Mouse (Mus musculus) heart, embryonic 16.5 days (tissue): ENCODE results near the gene Tmprss11c. TPM values are rescaled to one million over a fixed set of nuclear protein-coding genes. Genes with fewer than 3 reads are reported as not detected.

Experiments used
- ATAC-seq: fragments of 200-750 bp; cut with Nextera tagmentation; replicated peaks from 2 replicates; pipeline ENCODE4 v1.8.0; 2017; ENCODE audit warnings: moderate number of reproducible peaks; ENCODE audit not compliant: insufficient read depth, low FRiP score; ENCODE audit errors: extremely low read depth
- H3K27ac ChIP-seq: fragments of 300-500 bp; sonication (generic); 2 replicates; pipeline ENCODE4 v1.5.1; 2014; ENCODE audit warnings: mild to moderate bottlenecking, low read length, control low read depth, moderate library complexity
- H3K27me3 ChIP-seq: fragments of 300-500 bp; sonication (generic); 2 replicates; pipeline ENCODE4 v1.6.1; 2014; ENCODE audit warnings: low read length, mixed read lengths; ENCODE audit not compliant: control insufficient read depth, insufficient read depth
- H3K36me3 ChIP-seq: fragments of 300-500 bp; sonication (generic); 2 replicates; pipeline ENCODE4 v1.6.1; 2014; ENCODE audit not compliant: control insufficient read depth, insufficient read depth
- H3K4me1 ChIP-seq: fragments of 300-500 bp; sonication (generic); 2 replicates; pipeline ENCODE4 v1.6.1; 2014; ENCODE audit warnings: low read length, mixed read lengths; ENCODE audit not compliant: control insufficient read depth, insufficient read depth
- H3K4me2 ChIP-seq: fragments of 300-500 bp; sonication (generic); 2 replicates; pipeline ENCODE4 v1.6.1; 2014; ENCODE audit warnings: low read depth, mild to moderate bottlenecking, control low read depth, low read length
- H3K4me3 ChIP-seq: fragments of 300-500 bp; sonication (generic); 2 replicates; pipeline ENCODE4 v1.5.1; 2014; ENCODE audit warnings: mild to moderate bottlenecking, control low read depth, low read length
- H3K9ac ChIP-seq: fragments of 300-500 bp; sonication (generic); 2 replicates; pipeline ENCODE4 v1.6.1; 2014; ENCODE audit warnings: low read length, control low read depth
- H3K9me3 ChIP-seq: fragments of 300-500 bp; sonication (generic); replicated peaks from 2 replicates; pipeline ENCODE4 v1.6.1; 2016; ENCODE audit warnings: low read length; ENCODE audit not compliant: control insufficient read depth
- WGBS: fragments of 180-500 bp; shearing (Covaris S2); extraction: QIAGEN DNeasy Blood & Tissue Kit; methylation state at CpG from one replicate; pipeline ENCODE4 v1.1.7; 2014; 5-methylcytosine and 5-hydroxymethylcytosine counted together
- polyA plus RNA-seq: library from polyadenylated mRNA; unstranded; fragments of >200 nt; fragmentation: Nextera tagmentation; extraction: Ambion mirVana; gene quantifications from 2 replicates; pipeline ENCODE4 v1.2.1, GENCODE M21; 2015

Tmprss11c gene
- polyA plus RNA-seq, 1 experiment from 2014 or later: not detected

- Histone ChIP-seq H3K9me3 (no peaks in the 10 kb centered on the region), H3K4me2 (no peak overlapping the region), H3K4me1 (no peaks in the 10 kb centered on the region), H3K4me3 (no peak overlapping the region), H3K9ac (no peak overlapping the region), H3K27me3 (no peaks in the 10 kb centered on the region), H3K36me3 (no peaks in the 10 kb centered on the region), H3K27ac (no peak overlapping the region)
- 13% methylated on average over 4 of the region's 4 CpGs for WGBS
- ATAC-seq: no peak; the same call in 1 of the 2 replicates
These were observed 97.8 kb downstream of the Tmprss11c start for GRCm38 (mm10) chr5:86191356-86191755.

- H3K9ac ChIP-seq: no peak overlapping the region
- H3K9me3 ChIP-seq: no peaks in the 10 kb centered on the region
- H3K36me3 ChIP-seq: no peaks in the 10 kb centered on the region
- ATAC-seq: no peak; the same call in 1 of the 2 replicates
- WGBS: 25% methylated on average over 5 of the region's 5 CpGs
- H3K4me2 ChIP-seq: no peak overlapping the region
- no peaks in the 10 kb centered on the region for H3K27me3 ChIP-seq
- no peak overlapping the region for H3K27ac ChIP-seq
- no peak overlapping the region for H3K4me3 ChIP-seq
- no peaks in the 10 kb centered on the region for H3K4me1 ChIP-seq
These were observed 98.3 kb downstream of the Tmprss11c start for GRCm38 (mm10) chr5:86190770-86191169.

DNA sequence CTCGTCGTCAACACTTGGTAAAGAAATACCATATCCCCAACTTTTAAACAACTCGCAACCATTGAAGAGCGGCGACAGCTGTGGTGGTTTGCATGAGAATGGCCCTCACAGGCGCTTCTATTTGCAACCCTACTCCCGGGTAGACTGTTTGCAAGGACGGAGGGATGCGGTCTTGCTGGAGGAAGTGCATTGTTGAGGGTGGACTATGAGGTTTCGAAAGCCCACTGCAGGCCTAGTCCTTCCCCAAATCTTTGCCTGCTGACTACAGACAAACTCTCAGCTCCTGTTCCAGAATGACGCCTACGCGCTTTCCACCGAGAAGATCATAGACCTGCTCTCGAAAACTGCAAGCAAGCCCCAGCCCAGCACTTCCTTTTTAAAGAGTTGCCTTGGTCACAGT lies 98.8 kb downstream of the Tmprss11c start:
- WGBS: 49% methylated on average over 15 of the region's 15 CpGs
- H3K4me2 ChIP-seq: no peak overlapping the region
- H3K9me3 ChIP-seq: no peaks in the 10 kb centered on the region
- H3K27me3 ChIP-seq: no peaks in the 10 kb centered on the region
- no peak overlapping the region for H3K4me3 ChIP-seq
- no peak overlapping the region for H3K9ac ChIP-seq
- ATAC-seq: no peak
- H3K36me3 ChIP-seq: no peaks in the 10 kb centered on the region
- no peak overlapping the region for H3K27ac ChIP-seq
- H3K4me1 ChIP-seq: no peaks in the 10 kb centered on the region

DNA sequence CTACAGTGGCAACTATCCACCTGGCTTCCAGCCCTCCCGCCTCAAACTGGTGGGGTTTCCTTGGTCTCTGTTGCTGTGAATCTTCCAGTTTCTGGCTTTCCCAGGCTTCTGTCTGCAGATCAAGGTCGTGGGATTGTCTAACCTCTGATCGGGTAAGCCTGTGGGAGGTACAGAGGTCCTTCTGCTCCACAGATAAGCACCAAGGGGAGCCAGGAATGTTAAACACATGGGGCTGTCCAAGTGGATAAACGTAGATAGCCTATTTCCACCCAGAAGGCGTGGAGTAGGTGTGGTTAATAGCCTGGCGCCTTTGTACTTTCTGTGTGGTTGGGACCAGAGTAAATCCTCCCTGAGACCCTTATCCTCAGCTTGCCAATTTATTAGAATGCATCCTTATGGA lies 101.7 kb downstream of the Tmprss11c start:
- Histone ChIP-seq H3K27me3 (no peaks in the 10 kb centered on the region), H3K4me3 (no peak overlapping the region), H3K9ac (no peak overlapping the region), H3K4me2 (no peak overlapping the region), H3K4me1 (no peaks in the 10 kb centered on the region), H3K36me3 (no peaks in the 10 kb centered on the region), H3K9me3 (no peaks in the 10 kb centered on the region), H3K27ac (no peak overlapping the region)
- no peak for ATAC-seq
- 54% methylated on average over 6 of the region's 6 CpGs for WGBS

Other genes with a start within 250 kb of the Tmprss11c start
- gene Cenpc1, start 223.7 kb downstream of the Tmprss11c start, polyA plus RNA-seq: 21.8 and 22.0 TPM in 2 replicates
- 2.4 and 7.5 TPM in 2 replicates for gene Stap1, start 217.6 kb downstream of the Tmprss11c start, polyA plus RNA-seq
- gene Uba6, start 116.5 kb downstream of the Tmprss11c start, polyA plus RNA-seq: 7.1 and 7.7 TPM in 2 replicates
- not detected in 2 replicates for gene Gnrhr, start 91.4 kb downstream of the Tmprss11c start, polyA plus RNA-seq
- 0.09 and 0.18 TPM in 2 replicates for gene Tmprss11d, start 84.1 kb upstream of the Tmprss11c start, polyA plus RNA-seq
- gene Tmprss11a, start 179.7 kb upstream of the Tmprss11c start, polyA plus RNA-seq: not detected in 2 replicates
- 0.20 TPM in 1 of 2 replicates, not detected in the other for gene Tmprss11g, start 229.3 kb upstream of the Tmprss11c start, polyA plus RNA-seq